Mouse (Mus musculus) G1E (cell line): ENCODE measurements at regions not wholly inside any gene's neighbourhood (a gene's known extent, or its start where the extent isn't known, plus 50 kb on each side); places are given as distances from the start of the nearest gene placed in this dataset.

Experiments
- ATAC-seq: 2 replicates; pipeline ENCODE4 v1.8.0; 2016; ENCODE audit warnings: mild to moderate bottlenecking; ENCODE audit not compliant: insufficient number of reproducible peaks, poor library complexity, low FRiP score, severe bottlenecking; ENCODE audit errors: extremely low read depth
- DNase-seq: peaks from one replicate; pipeline ENCODE4 v3.0.0; 2012; ENCODE audit warnings: low spot score
- H3K27me3 ChIP-seq: 2 replicates; pipeline ENCODE4 v1.6.1; 2012; ENCODE audit warnings: mild to moderate bottlenecking, low read length, inconsistent platforms; ENCODE audit not compliant: insufficient read depth
- H3K36me3 ChIP-seq: replicated peaks from 2 replicates; pipeline ENCODE3; 2012; ENCODE audit warnings: mild to moderate bottlenecking, inconsistent platforms
- H3K4me1 ChIP-seq: 2 replicates; pipeline ENCODE4 v1.6.1; 2012; ENCODE audit warnings: low read depth, low read length, inconsistent platforms, mixed read lengths; ENCODE audit not compliant: insufficient read depth
- H3K4me3 ChIP-seq: 2 replicates; pipeline ENCODE4 v1.5.1; 2012; ENCODE audit warnings: low read depth, mild to moderate bottlenecking, inconsistent platforms, low read length, moderate library complexity, mixed read lengths
- H3K9me3 ChIP-seq: replicated peaks from 2 replicates; pipeline ENCODE4 v1.6.1; 2012; ENCODE audit warnings: inconsistent platforms
- CTCF ChIP-seq: IDR thresholded peaks from 2 replicates; pipeline ENCODE4 v1.5.1; 2012; ENCODE audit warnings: low read depth, low read length, inconsistent platforms, mixed read lengths
- GATA1 ChIP-seq: IDR thresholded peaks from 2 replicates; pipeline ENCODE4 v1.6.1; 2012; ENCODE audit warnings: borderline replicate concordance, low read length, inconsistent platforms, mixed read lengths
- GATA2 ChIP-seq: IDR thresholded peaks from 2 replicates; pipeline ENCODE4 v1.6.1; 2012; ENCODE audit warnings: low read depth, low read length, inconsistent platforms, borderline replicate concordance
- POLR2AphosphoS5 ChIP-seq: IDR thresholded peaks from 2 replicates; pipeline ENCODE4 v1.6.1; 2012; ENCODE audit warnings: low read depth, low read length, inconsistent platforms; ENCODE audit not compliant: insufficient replicate concordance
- TAL1 ChIP-seq: conservative IDR thresholded peaks from 2 replicates; pipeline ENCODE4 v1.6.1; 2012; ENCODE audit warnings: low read depth, low read length, inconsistent platforms, mixed read lengths

DNA sequence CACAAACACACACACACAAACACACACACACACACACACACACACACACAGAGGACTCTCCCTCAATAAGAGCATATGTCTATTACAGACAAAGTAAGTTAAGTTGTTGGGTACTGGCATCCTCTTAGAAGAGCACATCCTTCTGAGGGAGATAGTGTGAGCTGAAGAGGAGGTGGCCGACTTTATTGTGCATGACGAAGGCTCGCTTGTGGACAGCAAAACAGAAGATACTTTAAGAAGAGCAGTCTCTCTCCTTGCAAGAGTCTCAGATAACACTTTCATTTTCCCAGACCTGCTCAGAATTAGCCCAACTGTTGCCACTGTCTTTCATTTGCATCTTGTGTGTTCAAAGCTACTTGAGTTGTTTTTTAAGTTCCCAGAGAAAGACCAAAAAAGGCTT, 158.6 kb upstream of the Cdkn2b start:
- DNase-seq = no peak
- Histone ChIP-seq H3K4me1 (no peaks in the 10 kb centered on the region), H3K9me3 (peaks cover 15% of the 10 kb centered on the region), H3K36me3 (no peaks in the 10 kb centered on the region), H3K27me3 (no peaks in the 10 kb centered on the region), H3K4me3 (no peak overlapping the region)
- no peak for ATAC-seq
- TF ChIP-seq TAL1 = no peak
- no peak for TF ChIP-seq GATA1
- no peak for TF ChIP-seq POLR2AphosphoS5
- no peak for TF ChIP-seq CTCF
- TF ChIP-seq GATA2 = no peak

DNA sequence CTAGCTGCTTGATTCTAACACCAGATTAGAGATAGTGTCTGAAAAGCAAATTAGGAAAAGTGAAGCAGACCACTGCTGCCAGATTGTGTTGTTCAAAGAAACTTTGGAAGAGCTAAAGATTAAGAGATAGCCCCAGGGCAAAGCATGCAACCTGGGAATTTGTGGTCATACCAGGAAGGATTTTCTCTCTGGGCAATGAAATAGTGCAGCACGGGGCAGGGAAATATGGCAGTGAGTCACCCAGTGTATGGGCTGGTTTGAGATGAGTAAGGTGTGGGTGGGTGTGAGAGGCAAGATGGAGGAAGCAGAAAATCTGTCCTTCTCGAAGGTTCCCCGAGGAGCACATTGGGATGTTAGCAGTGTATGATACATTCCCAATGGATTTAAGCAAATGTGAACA, 155.9 kb upstream of the Cdkn2b start:
- Histone ChIP-seq H3K4me3 (no peak overlapping the region), H3K9me3 (peaks cover 12% of the 10 kb centered on the region), H3K4me1 (no peaks in the 10 kb centered on the region), H3K36me3 (no peaks in the 10 kb centered on the region), H3K27me3 (no peaks in the 10 kb centered on the region)
- ATAC-seq = no peak
- no peak for TF ChIP-seq TAL1
- TF ChIP-seq POLR2AphosphoS5 = no peak
- no peak for TF ChIP-seq CTCF
- TF ChIP-seq GATA2 = no peak
- no peak for DNase-seq

DNA sequence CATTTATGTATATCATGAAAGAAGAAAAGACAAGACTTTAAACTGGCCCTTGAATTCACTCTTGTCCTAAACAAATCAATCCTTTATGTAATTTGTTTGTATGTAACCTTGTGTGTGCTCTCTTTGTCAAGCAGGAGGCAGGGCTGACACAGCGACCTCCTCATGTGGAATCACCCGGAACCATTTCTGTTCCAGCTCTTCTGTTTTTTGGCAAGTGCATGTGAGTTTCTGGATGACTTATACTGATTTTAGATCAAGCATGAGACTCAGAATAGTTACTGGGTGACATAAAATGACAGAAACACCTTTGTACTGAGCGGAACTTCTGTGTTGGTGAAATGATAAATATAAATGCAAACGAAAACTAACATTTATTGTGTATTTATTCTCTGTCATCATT, 152.3 kb upstream of the Cdkn2b start:
- peaks cover 6% of the 10 kb centered on the region for H3K9me3 ChIP-seq
- ATAC-seq = no peak
- TF ChIP-seq GATA1 = no peak
- TF ChIP-seq TAL1 = no peak
- H3K27me3 ChIP-seq = no peaks in the 10 kb centered on the region
- no peaks in the 10 kb centered on the region for H3K36me3 ChIP-seq
- no peak overlapping the region for H3K4me3 ChIP-seq
- no peaks in the 10 kb centered on the region for H3K4me1 ChIP-seq
- DNase-seq = no peak

DNA sequence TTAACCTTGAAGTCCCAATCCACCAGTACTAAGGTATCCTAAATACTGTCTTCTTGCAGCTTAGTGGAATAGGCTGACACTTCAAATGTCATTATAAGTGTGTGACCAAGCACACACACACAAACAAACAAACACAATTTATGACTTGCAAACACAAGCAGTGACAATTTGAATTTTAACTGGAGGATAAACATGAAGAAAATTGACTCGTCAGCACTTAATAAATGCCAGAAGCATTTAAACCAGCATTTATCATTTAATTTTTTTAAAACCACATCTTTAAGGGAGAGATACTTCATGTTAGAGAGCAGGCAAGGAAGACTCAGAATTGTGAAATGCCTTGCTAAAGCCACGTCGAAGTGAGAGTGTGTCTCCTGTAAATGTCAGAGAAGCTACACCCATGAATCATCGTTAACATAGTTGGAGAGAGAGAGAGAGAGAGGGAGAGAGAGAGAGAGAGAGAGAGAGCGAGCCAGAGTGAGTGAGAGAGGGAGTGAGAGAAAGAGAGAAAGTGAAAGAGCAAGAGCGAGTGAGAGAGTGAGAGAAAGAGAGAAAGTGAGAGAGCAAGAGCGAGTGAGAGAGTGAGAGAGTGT, 149.4 kb upstream of the Cdkn2b start:
- no peaks in the 10 kb centered on the region for H3K36me3 ChIP-seq
- ATAC-seq (no peak), DNase-seq (no peak)
- no peak overlapping the region for H3K4me3 ChIP-seq
- peaks cover 6% of the 10 kb centered on the region for H3K9me3 ChIP-seq
- H3K4me1 ChIP-seq = no peaks in the 10 kb centered on the region
- H3K27me3 ChIP-seq = no peaks in the 10 kb centered on the region
- TF ChIP-seq CTCF = no peak
- no peak for TF ChIP-seq GATA1
- TF ChIP-seq POLR2AphosphoS5 = no peak
- no peak for TF ChIP-seq TAL1
- no peak for TF ChIP-seq GATA2

DNA sequence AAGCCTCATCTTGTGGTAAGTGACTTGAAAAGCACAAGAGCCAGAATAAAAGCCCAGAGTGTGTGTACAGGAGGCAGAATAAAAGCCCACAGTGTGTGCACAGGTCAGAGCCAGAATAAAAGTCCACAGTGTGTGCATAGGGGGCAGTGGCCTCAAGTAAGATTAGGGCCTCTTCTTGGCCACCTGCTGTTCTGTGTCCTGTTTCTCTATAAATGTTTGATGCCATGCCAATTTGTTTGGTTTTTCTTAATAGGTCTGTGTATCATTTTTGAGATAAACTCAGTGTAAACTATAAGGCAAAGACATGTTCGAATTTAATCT, 148.5 kb upstream of the Cdkn2b start:
- ATAC-seq (no peak), DNase-seq (no peak)
- no peaks in the 10 kb centered on the region for H3K36me3 ChIP-seq
- H3K27me3 ChIP-seq = no peaks in the 10 kb centered on the region
- TF ChIP-seq GATA2 = no peak
- no peak for TF ChIP-seq TAL1
- no peak for TF ChIP-seq CTCF
- H3K4me3 ChIP-seq = no peak overlapping the region
- H3K9me3 ChIP-seq = peaks cover 11% of the 10 kb centered on the region
- H3K4me1 ChIP-seq = no peaks in the 10 kb centered on the region

DNA sequence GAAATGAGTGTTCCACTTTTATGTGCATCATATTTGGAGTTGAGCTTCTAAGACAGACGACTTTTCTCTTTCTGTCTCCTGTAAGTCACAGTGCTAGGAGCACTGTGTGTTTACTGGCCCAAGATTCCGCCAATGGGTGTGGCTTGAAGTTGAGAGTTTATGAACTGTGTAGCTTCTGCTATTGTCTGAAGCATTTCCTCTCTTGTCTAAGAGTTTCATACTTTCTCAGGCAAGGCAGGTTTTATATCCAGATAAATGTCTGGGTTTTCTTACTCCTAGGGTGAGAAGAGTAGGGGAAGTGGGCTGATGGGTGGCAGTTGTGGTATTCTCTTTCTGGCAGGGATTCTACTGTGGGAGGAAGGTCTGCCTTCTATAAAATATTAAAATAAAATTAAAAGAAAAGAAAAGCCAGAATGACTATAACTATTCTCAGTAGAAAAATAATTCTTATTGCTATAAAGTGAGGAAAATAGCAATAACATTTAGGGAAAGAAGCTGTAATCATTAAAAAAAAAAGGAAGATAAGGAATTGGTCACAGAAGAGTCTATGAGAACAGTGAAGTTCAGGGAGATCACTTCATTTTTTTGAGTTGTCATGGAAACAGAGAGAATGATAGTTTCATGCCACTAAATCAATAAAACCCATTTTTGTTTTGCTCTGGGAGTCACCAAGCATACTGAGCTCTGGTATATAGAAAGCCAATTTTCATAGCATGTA, 147.9 kb upstream of the Cdkn2b start:
- H3K27me3 ChIP-seq = no peaks in the 10 kb centered on the region
- DNase-seq (no peak), ATAC-seq (peak; percentile 70)
- no peaks in the 10 kb centered on the region for H3K36me3 ChIP-seq
- no peaks in the 10 kb centered on the region for H3K4me1 ChIP-seq
- H3K9me3 ChIP-seq = peaks cover 14% of the 10 kb centered on the region
- H3K4me3 ChIP-seq = no peak overlapping the region
- no peak for TF ChIP-seq CTCF
- no peak for TF ChIP-seq POLR2AphosphoS5
- TF ChIP-seq TAL1 = no peak
- TF ChIP-seq GATA1 = no peak
- TF ChIP-seq GATA2 = no peak

DNA sequence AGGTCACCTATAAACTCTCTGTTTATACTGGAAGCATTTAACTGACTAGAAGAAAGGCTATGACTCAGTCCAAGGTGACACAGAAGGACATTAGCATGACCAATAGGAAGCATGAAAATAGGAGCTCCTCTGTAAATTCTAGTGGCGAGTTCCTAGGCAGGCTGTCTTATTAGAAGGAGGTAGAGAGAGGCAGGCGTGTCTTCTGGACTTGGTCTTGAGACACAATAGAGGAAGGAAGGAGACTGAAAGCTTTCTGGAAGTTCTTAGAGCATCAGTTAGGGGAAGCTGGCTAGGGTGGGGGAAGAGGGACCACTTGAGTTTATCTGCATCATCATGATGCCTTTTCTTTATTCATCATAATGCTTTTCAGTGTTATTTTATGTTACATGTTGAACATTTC, 147.0 kb upstream of the Cdkn2b start:
- no peak for ATAC-seq
- no peak overlapping the region for H3K4me3 ChIP-seq
- no peaks in the 10 kb centered on the region for H3K27me3 ChIP-seq
- no peak for TF ChIP-seq GATA2
- no peak for TF ChIP-seq GATA1
- TF ChIP-seq TAL1 = no peak
- no peak for TF ChIP-seq CTCF
- no peak for TF ChIP-seq POLR2AphosphoS5
- H3K9me3 ChIP-seq = peaks cover 14% of the 10 kb centered on the region
- DNase-seq = no peak
- H3K4me1 ChIP-seq = no peaks in the 10 kb centered on the region
- H3K36me3 ChIP-seq = no peaks in the 10 kb centered on the region
